Mouse (Mus musculus) left cerebral cortex, postnatal 10 days (tissue): Measurements from ENCODE around the gene Cnih1. TPM values are rescaled to one million over a fixed set of nuclear protein-coding genes. Genes with fewer than 3 reads are reported as not detected.
"Not testable (repeated sequence)": the region's sequence is repeated elsewhere in the genome, so short reads cannot be mapped to it uniquely, and the experiment has no call there.

ENCODE experiments used
- DNase-seq, 2 experiments: peaks; one replicate each; pipeline ENCODE4 v3.0.0; 2021 to 2022; ENCODE audit warnings: low spot score in 2 of 2, mixed read lengths in 1 of 2; ENCODE audit errors: extremely low spot score in 1 of 2
- intact Hi-C: fragments of 180-260 bp; cut with DNase I; formaldehyde crosslinking; loops from one replicate; pipeline ENCODE4 v1.15.1; 2025
- total RNA-seq, 2 experiments: library from RNA; stranded (reverse); gene quantifications; 2 replicates each; pipeline ENCODE4 v1.2.3; 2021

Cnih1 gene
- total RNA-seq, 2 experiments from 2014 or later: 79.9 to 83.6 TPM

GRCm38 (mm10) chr14:46794157-46794556 is 5.9 kb upstream of the Cnih1 start:
- no peak for DNase-seq
- intact Hi-C loops: no loop called here

DNA sequence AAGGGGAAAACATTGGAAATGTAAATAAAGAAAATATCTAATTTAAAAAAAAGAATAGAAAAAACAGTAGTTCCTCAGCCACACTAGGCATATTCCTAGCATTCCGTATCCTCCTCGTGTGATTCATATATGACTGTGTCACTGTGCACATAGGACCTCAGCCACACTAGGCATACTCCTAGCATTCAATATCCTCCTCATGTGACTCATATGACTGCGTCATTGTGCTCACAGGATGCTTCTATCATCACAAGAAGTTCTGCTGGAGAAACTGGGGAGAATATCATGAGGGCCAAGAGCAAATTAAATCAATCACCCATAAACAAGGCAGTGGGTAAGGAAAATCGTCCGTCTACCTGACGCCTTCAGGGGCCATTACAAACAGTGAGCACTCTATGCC is 2.5 kb upstream of the Cnih1 start:
- DNase-seq: no peak
- intact Hi-C loops: no loop called here

GRCm38 (mm10) chr14:46790303-46790702 is 2.1 kb upstream of the Cnih1 start:
- no peak for DNase-seq
- intact Hi-C loops: no loop called here

DNA sequence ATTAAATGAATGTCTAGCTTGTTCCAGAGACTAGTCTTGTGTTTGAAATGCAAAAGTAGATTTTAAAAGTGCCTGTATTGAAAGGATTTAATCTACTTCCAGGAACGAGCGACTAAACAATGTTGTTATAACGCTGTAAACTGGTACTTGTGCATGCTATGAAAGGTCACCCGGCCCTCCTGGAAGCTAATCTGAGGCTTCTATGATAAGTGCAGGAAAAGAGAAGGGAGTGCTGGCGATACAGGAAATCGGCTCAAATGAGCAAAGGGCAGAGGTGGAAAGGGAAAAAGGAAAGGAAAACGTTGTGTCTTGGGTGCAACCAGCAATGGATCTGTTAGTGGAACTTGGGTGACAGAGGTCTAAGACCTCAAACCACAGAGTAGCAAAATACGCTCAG is 292 bp upstream of the Cnih1 start:
- no peak for DNase-seq
- intact Hi-C loops: no loop called here

GRCm38 (mm10) chr14:46787454-46787786 is 791 bp downstream of the Cnih1 start:
- intact Hi-C loops: no loop called here
- peak in 1 of 2 experiments; percentile 23 for DNase-seq

- intact Hi-C loops: no loop called here
- no peak for DNase-seq
Measured at GRCm38 (mm10) chr14:46785247-46785646, 3.0 kb downstream of the Cnih1 start.

GRCm38 (mm10) chr14:46783327-46783926 is 4.8 kb downstream of the Cnih1 start:
- intact Hi-C loops: no loop called here
- DNase-seq: no peak

DNA sequence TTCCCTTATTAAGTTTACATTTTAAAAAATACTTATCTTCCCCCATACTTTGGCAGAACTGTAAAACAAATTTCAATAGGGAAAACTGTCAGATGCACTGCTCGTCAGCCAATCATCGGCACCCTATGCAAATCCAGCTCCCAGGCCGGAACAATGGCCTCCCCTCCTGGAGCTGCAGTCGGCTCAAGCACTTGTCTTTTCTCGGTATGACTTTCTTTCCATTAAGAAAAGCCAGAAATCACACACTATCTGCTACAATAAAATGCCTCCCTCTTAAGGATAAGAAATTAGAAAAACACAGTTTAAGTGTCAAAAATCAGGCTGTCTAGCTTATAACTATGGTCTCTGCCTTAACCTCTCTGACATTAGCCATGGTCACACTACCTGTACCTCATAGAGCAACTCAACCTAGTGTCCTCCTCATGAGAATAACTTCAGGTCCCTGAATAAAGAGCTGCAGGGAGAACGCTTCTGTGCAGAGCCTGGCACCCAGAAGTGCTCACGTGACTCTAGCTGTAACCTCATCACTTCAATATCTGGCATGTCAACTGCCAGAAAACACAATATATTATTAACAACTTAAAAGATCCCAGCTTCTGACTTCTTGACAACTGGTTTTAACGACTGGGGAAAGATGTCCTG is 5.9 kb downstream of the Cnih1 start:
- DNase-seq: no peak
- intact Hi-C loops: no loop called here

- DNase-seq: no peak
- intact Hi-C loops: no loop called here
Measured at GRCm38 (mm10) chr14:46781086-46781485, 7.1 kb downstream of the Cnih1 start.

DNA sequence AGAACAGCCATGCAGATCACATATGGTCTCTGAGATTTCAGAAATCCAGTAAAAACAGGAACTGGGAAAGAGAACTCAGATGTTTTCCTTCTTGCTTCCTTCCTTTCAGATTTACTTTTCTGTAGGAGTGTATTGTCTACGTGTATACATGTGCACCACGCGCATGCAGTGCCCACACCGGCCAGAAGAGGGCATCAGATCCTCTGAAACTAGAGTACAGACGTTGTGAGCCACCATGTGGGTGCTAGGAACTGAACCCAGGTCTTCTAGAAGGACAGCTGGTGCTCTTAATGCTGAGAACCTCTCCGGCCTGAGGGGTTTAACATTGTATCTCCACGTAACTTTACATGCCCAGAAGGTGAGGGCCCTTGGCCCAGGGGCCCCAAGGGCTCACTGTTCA is 9.0 kb downstream of the Cnih1 start:
- intact Hi-C loops: no loop called here
- no peak for DNase-seq

- DNase-seq: no peak
- intact Hi-C loops: no loop called here
Measured at GRCm38 (mm10) chr14:46778756-46779155, 9.5 kb downstream of the Cnih1 start.

DNA sequence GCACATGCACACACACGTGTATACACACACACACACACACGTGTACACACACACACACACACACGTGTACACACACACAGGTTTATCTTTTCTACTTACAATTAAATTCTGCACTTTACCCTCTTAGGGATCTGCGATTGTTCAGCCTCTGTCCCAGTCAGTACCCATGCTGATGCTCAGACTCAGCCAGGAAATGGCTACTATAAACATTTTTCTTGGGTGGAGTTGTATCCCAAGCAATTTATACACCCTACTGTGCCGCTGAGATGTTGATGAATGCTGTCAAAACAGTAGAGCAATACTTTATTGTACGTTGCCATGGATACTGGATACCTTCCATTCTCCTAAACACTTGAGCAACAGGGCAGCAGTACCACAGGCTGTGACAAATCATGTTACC is 18.2 kb downstream of the Cnih1 start:
- intact Hi-C loops: no loop called here
- DNase-seq: no peak

DNA sequence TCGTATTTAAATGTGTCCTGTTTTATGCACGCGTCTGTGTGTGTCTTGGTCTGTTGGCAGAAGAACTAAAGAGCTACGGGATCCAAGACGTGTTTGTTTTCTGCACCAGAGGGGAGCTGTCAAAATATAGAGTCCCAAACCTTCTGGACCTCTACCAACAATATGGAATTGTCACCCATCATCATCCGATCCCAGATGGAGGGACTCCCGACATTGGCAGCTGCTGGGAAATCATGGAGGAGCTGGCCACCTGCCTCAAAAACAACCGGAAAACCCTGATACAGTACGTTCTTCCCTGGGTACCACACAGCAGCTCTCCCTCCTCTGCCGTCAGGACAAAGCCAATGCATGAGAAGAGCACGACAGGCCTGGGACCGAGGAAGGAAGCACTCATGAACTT is 21.1 kb downstream of the Cnih1 start:
- peak; percentile 28 to 54 for DNase-seq
- intact Hi-C loops: no loop called here

- no peak for DNase-seq
- intact Hi-C loops: no loop called here
Measured at GRCm38 (mm10) chr14:46761186-46761585, 27.0 kb downstream of the Cnih1 start.

DNA sequence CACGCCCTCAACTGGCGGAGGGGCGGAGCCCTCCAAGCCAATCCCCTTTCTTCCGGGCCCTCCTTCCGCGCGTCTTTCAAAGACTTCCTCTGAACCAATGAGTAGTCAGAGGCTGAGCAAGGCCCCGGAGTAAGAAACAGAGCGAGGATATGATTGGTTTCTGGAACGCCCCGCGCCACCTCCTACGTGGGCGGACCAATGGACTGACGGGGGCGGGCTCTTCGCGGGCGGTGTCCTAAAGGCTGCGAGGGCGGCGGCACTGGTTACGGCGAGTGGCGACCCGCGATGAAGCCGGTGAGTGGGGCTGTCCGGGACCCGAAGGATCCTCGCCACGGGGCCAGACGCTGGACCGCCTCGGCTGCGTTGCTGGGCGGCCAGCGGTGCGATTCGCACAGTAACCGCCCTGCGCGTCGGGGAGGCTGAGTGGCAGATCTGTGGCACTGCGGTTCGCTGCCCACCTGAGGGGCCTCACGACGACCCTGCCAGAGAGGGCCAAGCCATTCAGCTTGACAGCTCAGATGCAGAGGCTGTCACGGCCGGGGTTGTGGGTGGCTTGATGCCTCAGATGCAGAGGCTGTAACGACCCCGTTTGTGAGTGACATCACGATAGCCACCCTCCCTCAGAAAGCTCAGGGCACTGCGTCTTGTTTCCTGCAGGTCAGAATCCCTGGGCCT is 27.7 kb downstream of the Cnih1 start, which contains the start of gene Cdkn3:
Gene Cdkn3, plus strand, starts transcription at position 187 of the 675 bp plus-strand sequence.
- intact Hi-C loops: no loop called here
- peak; percentile 89 to 92 for DNase-seq

GRCm38 (mm10) chr14:46759970-46760354 is 28.2 kb downstream of the Cnih1 start:
- DNase-seq: no peak
- intact Hi-C loops: no loop called here

- intact Hi-C loops: no loop called here
- DNase-seq: no peak
Measured at GRCm38 (mm10) chr14:46757736-46758135, 30.5 kb downstream of the Cnih1 start.

GRCm38 (mm10) chr14:46755851-46756250 is 32.4 kb downstream of the Cnih1 start:
- intact Hi-C loops: no loop called here
- DNase-seq: no peak

- intact Hi-C loops, DNase-seq: not testable (repeated sequence)
Measured at GRCm38 (mm10) chr14:46754371-46754770, 33.8 kb downstream of the Cnih1 start.

DNA sequence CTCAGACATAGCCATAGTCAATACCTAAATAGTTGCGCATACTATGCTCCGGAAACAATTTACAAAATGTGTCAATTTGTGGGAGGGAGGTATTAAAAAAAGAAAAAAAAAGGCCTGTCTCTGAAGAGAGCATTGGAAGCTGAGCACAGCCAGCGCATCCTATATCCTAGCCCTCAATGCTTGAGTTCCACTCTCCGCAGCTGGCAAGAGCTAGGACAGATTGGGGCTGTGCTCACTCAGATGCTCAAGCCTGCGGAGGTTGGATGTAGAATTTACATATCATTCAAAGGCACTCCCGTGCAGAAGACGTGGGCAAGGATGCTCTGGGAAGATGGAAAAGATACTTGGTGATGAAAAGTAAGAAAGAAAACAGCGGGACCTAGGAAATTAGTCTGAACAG is 42.8 kb downstream of the Cnih1 start:
- DNase-seq: no peak
- intact Hi-C loops: no loop called here
